Mouse (Mus musculus): ENCODE data around the gene H2al1j. TPM values are rescaled to one million over a fixed set of nuclear protein-coding genes. Genes with fewer than 3 reads are reported as not detected.
A peak's percentile ranks its signal among the peaks of the same experiment; 100 is the strongest.

Gene H2al1j
- polyA plus RNA-seq, 1 experiment from 2014 or later, result not detected

GRCm38 (mm10) chrX:11345762-11346161, 18.1 kb downstream of the H2al1j start:
- peaks cover 84% of the 10 kb centered on the region for H3K27me3 ChIP-seq (ENCODE audit: poor library complexity, severe bottlenecking)
- no peak overlapping the region for H3K27ac ChIP-seq
- WGBS, result 71% methylated on average over 9 of the region's 9 CpGs
- no peak overlapping the region for H3K4me3 ChIP-seq
- no peaks in the 10 kb centered on the region for H3K9me3 ChIP-seq
- no peaks in the 10 kb centered on the region for H3K36me3 ChIP-seq (replicated peaks)
- DNase-seq (ENCODE audit: extremely low spot score, low spot score), result no peak
- H3K4me1 ChIP-seq, result no peaks in the 10 kb centered on the region

GRCm38 (mm10) chrX:11346756-11347155, 19.1 kb downstream of the H2al1j start:
- H3K4me3 ChIP-seq, result no peak overlapping the region
- peaks cover 88% of the 10 kb centered on the region for H3K27me3 ChIP-seq (ENCODE audit: poor library complexity, severe bottlenecking)
- DNase-seq (ENCODE audit: extremely low spot score, low spot score), result no peak
- no peaks in the 10 kb centered on the region for H3K36me3 ChIP-seq (replicated peaks)
- WGBS, result 92% methylated on average over 3 of the region's 3 CpGs
- no peak overlapping the region for H3K27ac ChIP-seq
- H3K9me3 ChIP-seq, result no peaks in the 10 kb centered on the region
- no peaks in the 10 kb centered on the region for H3K4me1 ChIP-seq

DNA sequence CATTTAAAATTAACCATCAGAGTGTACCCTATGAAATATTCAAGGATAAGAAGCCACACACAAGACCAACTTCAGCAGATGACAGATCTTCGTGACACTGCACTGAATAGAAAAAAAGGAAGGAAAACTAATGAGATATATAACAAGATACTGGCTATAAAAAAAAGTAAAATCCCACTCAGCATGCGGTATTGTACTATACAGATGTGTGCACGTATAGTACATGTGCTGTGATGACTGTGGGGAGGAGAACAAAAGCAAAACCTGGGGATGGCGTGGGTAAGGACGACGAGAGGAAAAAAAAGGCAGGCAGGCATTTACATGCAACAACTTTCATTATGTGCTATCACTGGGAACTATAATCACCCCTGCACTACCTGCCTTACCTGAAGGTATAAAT, 33.2 kb downstream of the H2al1j start:
- WGBS, result 85% methylated on average over 6 of the region's 6 CpGs
- Histone ChIP-seq H3K36me3 (replicated peaks) (no peaks in the 10 kb centered on the region), H3K4me3 (no peak overlapping the region), H3K4me1 (peaks cover 4% of the 10 kb centered on the region; the same call in 1 of the 2 replicates), H3K27me3 (ENCODE audit: poor library complexity, severe bottlenecking) (peaks cover 98% of the 10 kb centered on the region), H3K27ac (no peak overlapping the region), H3K9me3 (no peaks in the 10 kb centered on the region)
- no peak for DNase-seq (ENCODE audit: extremely low spot score, low spot score)

- DNase-seq (ENCODE audit: extremely low spot score, low spot score), result no peak
- Histone ChIP-seq H3K9me3 (no peaks in the 10 kb centered on the region), H3K36me3 (replicated peaks) (no peaks in the 10 kb centered on the region), H3K4me1 (peaks cover 4% of the 10 kb centered on the region; the same call in 1 of the 2 replicates), H3K4me3 (no peak overlapping the region), H3K27me3 (ENCODE audit: poor library complexity, severe bottlenecking) (peaks cover 98% of the 10 kb centered on the region), H3K27ac (no peak overlapping the region)
- WGBS, result 93% methylated on average over 2 of the region's 2 CpGs
Observed at GRCm38 (mm10) chrX:11361261-11361660, 33.6 kb downstream of the H2al1j start.

DNA sequence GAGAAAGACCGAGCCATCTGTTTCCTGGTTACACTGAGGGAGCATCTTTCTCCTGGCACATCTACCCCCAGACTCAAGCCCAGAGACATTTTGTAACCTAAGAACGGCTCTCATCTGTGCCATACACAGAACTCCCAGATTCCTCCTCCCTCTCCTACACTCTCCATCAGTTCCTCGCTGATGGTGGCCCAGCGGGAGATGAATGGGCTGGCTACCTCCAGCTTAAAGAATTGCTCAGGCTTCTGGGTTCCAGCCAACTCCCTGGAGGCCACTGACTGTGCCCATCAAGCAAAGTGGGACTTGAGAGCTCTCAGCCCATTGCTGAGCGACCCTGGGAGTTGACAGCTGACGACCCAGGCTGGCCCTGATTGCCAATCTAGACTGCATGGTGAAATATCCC, 36.3 kb downstream of the H2al1j start:
- Histone ChIP-seq H3K27me3 (ENCODE audit: poor library complexity, severe bottlenecking) (peaks cover 94% of the 10 kb centered on the region), H3K4me3 (no peak overlapping the region), H3K36me3 (replicated peaks) (no peaks in the 10 kb centered on the region), H3K27ac (no peak overlapping the region), H3K4me1 (peaks cover 4% of the 10 kb centered on the region; the same call in 1 of the 2 replicates), H3K9me3 (no peaks in the 10 kb centered on the region)
- 74% methylated on average over 6 of the region's 6 CpGs for WGBS
- DNase-seq (ENCODE audit: extremely low spot score, low spot score), result no peak

GRCm38 (mm10) chrX:11365151-11365550, 37.5 kb downstream of the H2al1j start:
- Histone ChIP-seq H3K9me3 (no peaks in the 10 kb centered on the region), H3K36me3 (replicated peaks) (no peaks in the 10 kb centered on the region), H3K27ac (no peak overlapping the region), H3K4me3 (no peak overlapping the region), H3K27me3 (ENCODE audit: poor library complexity, severe bottlenecking) (peaks cover 94% of the 10 kb centered on the region), H3K4me1 (peaks cover 4% of the 10 kb centered on the region; the same call in 1 of the 2 replicates)
- peak; percentile 15 for DNase-seq (ENCODE audit: extremely low spot score, low spot score)
- WGBS, result 61% methylated on average over 12 of the region's 12 CpGs

Other genes starting within 250 kb of the H2al1j start
- gene H2al1a, start 28.6 kb upstream of the H2al1j start, polyA plus RNA-seq (2016; fragmentation: Nextera tagmentation; extraction: Ambion mirVana), result not detected in 2 replicates
- not detected in 2 replicates for gene H2al1b, start 25.4 kb upstream of the H2al1j start, polyA plus RNA-seq (2016; fragmentation: Nextera tagmentation; extraction: Ambion mirVana)
- gene H2al1c, start 22.2 kb upstream of the H2al1j start, polyA plus RNA-seq (2016; fragmentation: Nextera tagmentation; extraction: Ambion mirVana), result not detected in 2 replicates
- gene H2al1d, start 19.0 kb upstream of the H2al1j start, polyA plus RNA-seq (2016; fragmentation: Nextera tagmentation; extraction: Ambion mirVana), result not detected in 2 replicates
- not detected in 2 replicates for gene H2al1e, start 15.9 kb upstream of the H2al1j start, polyA plus RNA-seq (2016; fragmentation: Nextera tagmentation; extraction: Ambion mirVana)
- not detected in 2 replicates for gene H2al1f, start 12.7 kb upstream of the H2al1j start, polyA plus RNA-seq (2016; fragmentation: Nextera tagmentation; extraction: Ambion mirVana)
- gene H2al1g, start 9.6 kb upstream of the H2al1j start, polyA plus RNA-seq (2016; fragmentation: Nextera tagmentation; extraction: Ambion mirVana), result not detected in 2 replicates
- gene H2al1h, start 6.3 kb upstream of the H2al1j start, polyA plus RNA-seq (2016; fragmentation: Nextera tagmentation; extraction: Ambion mirVana), result not detected in 2 replicates
- not detected in 2 replicates for gene H2al1i, start 3.2 kb upstream of the H2al1j start, polyA plus RNA-seq (2016; fragmentation: Nextera tagmentation; extraction: Ambion mirVana)

Measured in forebrain, embryonic 10.5 days (tissue).